Mouse (Mus musculus): ENCODE measurements around the gene Rela.

DNA sequence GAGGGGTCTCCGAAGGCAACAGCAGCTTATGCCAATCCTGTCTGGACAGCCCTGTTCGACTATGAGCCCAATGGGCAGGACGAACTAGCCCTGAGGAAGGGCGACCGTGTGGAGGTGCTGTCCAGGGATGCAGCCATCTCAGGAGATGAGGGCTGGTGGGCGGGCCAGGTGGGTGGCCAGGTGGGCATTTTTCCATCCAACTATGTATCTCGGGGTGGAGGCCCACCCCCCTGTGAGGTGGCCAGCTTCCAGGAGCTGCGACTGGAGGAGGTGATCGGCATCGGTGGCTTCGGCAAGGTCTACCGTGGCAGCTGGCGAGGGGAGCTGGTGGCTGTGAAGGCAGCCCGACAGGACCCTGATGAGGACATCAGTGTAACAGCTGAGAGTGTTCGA is 53.1 kb downstream of the Rela start:
- no peak for TF ChIP-seq CTCF (IDR thresholded peaks at IDR 0.05; ENCODE audit: insufficient read depth, low read length)
- 0 out of 2 replicates have a peak, but pooled peaks have one; percentile 6 for TF ChIP-seq POLR2A (IDR thresholded peaks at IDR 0.05; ENCODE audit: borderline replicate concordance, extremely low read depth, low read depth, low read length)
